In the genomic region with DNA sequence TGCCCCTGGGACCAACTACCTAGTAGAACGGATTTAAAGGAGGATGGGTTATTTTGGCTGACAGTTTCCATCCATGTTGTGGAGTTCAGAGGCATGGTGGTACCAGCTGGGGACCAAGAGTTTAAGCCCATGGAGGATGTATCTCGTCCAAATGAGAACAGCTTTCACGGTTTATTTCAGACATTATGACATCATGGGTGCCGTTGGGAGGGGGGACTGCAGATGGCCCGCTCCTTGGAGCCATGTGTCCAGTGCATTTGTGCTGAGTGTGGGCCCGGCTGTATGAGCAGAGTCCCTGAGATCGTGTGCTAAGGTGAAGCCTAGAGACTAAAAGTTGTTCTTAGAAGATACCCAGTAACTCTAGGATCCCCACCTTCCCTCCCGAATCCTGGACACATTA, we compare ENCODE assay signal across 18 mouse cellular contexts. TPM values are rescaled to one million over a fixed set of nuclear protein-coding genes. Genes with fewer than 3 reads are reported as not detected.
A peak's percentile ranks its signal among the peaks of the same experiment; 100 is the strongest.
DNase-seq lines count a peak whose midpoint lies in the region; ATAC-seq and TF ChIP-seq lines count a peak whose summit lies in the region.
"Had no signal": no experiment of that assay in that cellular context is flagged by ENCODE, and none has a peak within 500 bp of the region (broad histone marks: within the 10 kb centered on the region; RNA-seq: fewer than 3 reads in every experiment).

No protein-coding gene starts in this region.

- no peak overlapping the region for H3K4me3 ChIP-seq in kidney, adult 2 months (ENCODE audit: insufficient read depth, low read depth, low read length)
- H3K4me3 ChIP-seq: embryonic facial prominence, embryonic 13.5 days; liver, embryonic 13.5 days; neural tube, embryonic 13.5 days had no signal

- peaks cover 5% of the 10 kb centered on the region; the same call in 1 of the 2 replicates for H3K4me1 ChIP-seq in kidney, adult 2 months (ENCODE audit: control insufficient read depth, insufficient read depth, low read length)

- no peaks in the 10 kb centered on the region for H3K27me3 ChIP-seq in kidney, adult 2 months (replicated peaks; ENCODE audit: control insufficient read depth, insufficient read depth, low read length)
- H3K27me3 ChIP-seq: embryonic facial prominence, embryonic 13.5 days; liver, embryonic 13.5 days; neural tube, embryonic 13.5 days; Patski had no signal

- no peak for TF ChIP-seq POLR2A in kidney, adult 2 months (IDR thresholded peaks at IDR 0.05; ENCODE audit: low read depth, low read length)

- WGBS in kidney, adult 2 months: 91% methylated on average over 8 of the region's 8 CpGs

- DNase-seq in frontal cortex, postnatal 25 days (ENCODE audit: low spot score in 2 of 2): no peak
- peak; percentile 70 for DNase-seq in layer of hippocampus, adult 11-12 months (ENCODE audit: low spot score)
- no peak for DNase-seq in layer of hippocampus, postnatal 14 days (ENCODE audit: low spot score in 2 of 2)
- DNase-seq in brain, adult 2 months (ENCODE audit: low read depth, low spot score): peak; percentile 94
- peak; percentile 79 for DNase-seq in cerebellum, adult 8-10 months
- no peak for DNase-seq in kidney, adult 2 months
- DNase-seq in gastrocnemius, postnatal 25 days: no peak
- DNase-seq: B cell, adult 2 months; heart, postnatal 4 days; kidney, adult 9 months; kidney, postnatal 4 days; liver, embryonic 13.5 days; thymus, adult 2 months had no signal

- ATAC-seq in frontal cortex, adult (ENCODE audit: low TSS enrichment): peak; percentile 38
- ATAC-seq: forebrain, embryonic 14.5 days; Patski had no signal

- TF ChIP-seq CTCF in kidney, adult 2 months (conservative IDR thresholded peaks at IDR 0.05; ENCODE audit: insufficient read depth, insufficient read length, low read depth, low read length): no peak

- no peaks in the 10 kb centered on the region for H3K36me3 ChIP-seq in kidney, adult 2 months (ENCODE audit: control insufficient read depth, insufficient read depth, low read length)
- H3K36me3 ChIP-seq: embryonic facial prominence, embryonic 13.5 days; liver, embryonic 13.5 days; neural tube, embryonic 13.5 days had no signal

- H3K27ac ChIP-seq in kidney, adult 2 months (ENCODE audit: insufficient read depth, low read depth, low read length): no peak overlapping the region
- H3K27ac ChIP-seq: embryonic facial prominence, embryonic 13.5 days; liver, embryonic 13.5 days; neural tube, embryonic 13.5 days had no signal

RNA-seq across cellular contexts. Expression of gene Irf2bp2, which starts 50.4 kb away (rescaled TPM):
- total RNA-seq in layer of hippocampus, postnatal 14 days (2021): 10 to 100 TPM; 57.1 to 61.7 TPM
- 40.6 and 46.6 TPM in 2 replicates for polyA plus RNA-seq in kidney, adult 2 months (2012; rRNA removed)
- total RNA-seq in gastrocnemius, postnatal 25 days (2021): 10 to 100 TPM; 19.0 to 35.9 TPM

Comparison
In these comparisons a context has a peak if more than half of its experiments do, and no peak if none do; other contexts are left out.
1. DNase-seq: peak in layer of hippocampus, adult 11-12 months (single experiment), brain, adult 2 months (single experiment) and cerebellum, adult 8-10 months (single experiment); none in frontal cortex, postnatal 25 days (0 of 2), layer of hippocampus, postnatal 14 days (0 of 2), kidney, adult 2 months (single experiment) and gastrocnemius, postnatal 25 days (single experiment).